Mouse (Mus musculus) embryonic facial prominence, embryonic 13.5 days (tissue): ENCODE data around the gene Fignl2. TPM values are rescaled to one million over a fixed set of nuclear protein-coding genes. Genes with fewer than 3 reads are reported as not detected.

Source experiments
- ATAC-seq: fragments of 200-750 bp; cut with Nextera tagmentation; 2 replicates; pipeline ENCODE4 v1.8.0; 2017; ENCODE audit warnings: low read depth; ENCODE audit not compliant: insufficient number of reproducible peaks, insufficient read depth, low FRiP score, low TSS enrichment
- H3K27ac ChIP-seq: fragments of 300-500 bp; sonication (generic); 2 replicates; pipeline ENCODE4 v1.5.1; 2015; ENCODE audit warnings: moderate library complexity, mild to moderate bottlenecking, inconsistent platforms
- H3K27me3 ChIP-seq: fragments of 300-500 bp; sonication (generic); 2 replicates; pipeline ENCODE4 v1.6.1; 2015; ENCODE audit warnings: mild to moderate bottlenecking, inconsistent platforms
- H3K36me3 ChIP-seq: fragments of 300-500 bp; sonication (generic); 2 replicates; pipeline ENCODE4 v1.6.1; 2015; ENCODE audit warnings: mild to moderate bottlenecking, inconsistent platforms
- H3K4me1 ChIP-seq: fragments of 300-500 bp; sonication (generic); 2 replicates; pipeline ENCODE4 v1.6.1; 2015; ENCODE audit warnings: inconsistent platforms
- H3K4me2 ChIP-seq: fragments of 300-500 bp; sonication (generic); 2 replicates; pipeline ENCODE4 v1.6.1; 2015; ENCODE audit warnings: moderate library complexity, mild to moderate bottlenecking, inconsistent platforms
- H3K4me3 ChIP-seq: fragments of 300-500 bp; sonication (generic); 2 replicates; pipeline ENCODE4 v1.5.1; 2015; ENCODE audit warnings: mild to moderate bottlenecking, inconsistent platforms
- H3K9ac ChIP-seq: fragments of 300-500 bp; sonication (generic); 2 replicates; pipeline ENCODE4 v1.6.1; 2015; ENCODE audit warnings: mild to moderate bottlenecking, inconsistent platforms
- H3K9me3 ChIP-seq: fragments of 300-500 bp; sonication (generic); 2 replicates; pipeline ENCODE4 v1.6.1; 2016; ENCODE audit warnings: inconsistent platforms
- WGBS: fragments of 180-500 bp; shearing (Covaris S2); methylation state at CpG from one replicate; pipeline ENCODE4 v1.1.7; 2015; ENCODE audit warnings: mixed read lengths; 5-methylcytosine and 5-hydroxymethylcytosine counted together
- polyA plus RNA-seq: library from polyadenylated mRNA; unstranded; fragments of >200 nt; fragmentation: Nextera tagmentation; extraction: Ambion mirVana; gene quantifications from 2 replicates; pipeline ENCODE4 v1.2.1, GENCODE M21; 2015

Fignl2 gene
- polyA plus RNA-seq, 1 experiment from 2014 or later: 0.21 TPM

DNA sequence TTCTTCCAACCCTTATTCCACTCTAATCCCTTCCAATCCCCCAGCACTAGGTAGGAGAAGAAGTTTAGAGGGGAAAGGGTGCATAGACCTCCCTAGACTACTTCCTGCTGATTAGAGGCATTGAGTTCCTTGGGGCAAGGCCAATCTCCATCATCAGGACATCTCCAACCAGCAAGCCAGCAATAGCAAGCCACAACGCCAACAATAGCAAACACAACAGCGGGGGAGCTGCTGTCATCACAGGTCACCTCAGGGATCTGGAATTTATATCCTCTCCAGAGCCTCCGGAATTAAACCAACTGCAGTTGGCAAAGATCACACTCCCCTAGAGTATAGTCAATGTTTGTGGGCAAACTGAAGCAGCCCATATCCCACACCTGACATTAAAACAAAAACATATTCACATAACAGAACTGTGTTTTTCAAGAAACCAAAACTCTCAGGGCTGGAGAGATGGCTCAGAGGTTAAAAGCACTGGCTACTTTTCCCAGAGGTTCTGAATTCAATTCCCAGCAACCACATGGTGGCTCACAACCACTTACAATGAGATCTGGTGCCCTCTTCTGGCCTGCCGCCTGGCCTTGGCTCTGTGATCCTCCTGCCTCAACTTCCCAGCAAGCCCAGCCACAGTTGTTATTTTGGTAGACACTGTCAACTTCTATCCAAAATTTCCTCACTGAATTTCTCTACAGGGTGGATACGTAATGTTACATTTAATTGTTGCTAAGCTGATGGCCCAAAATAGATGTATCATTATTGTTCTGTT, 29.7 kb upstream of the Fignl2 start:
- no peak overlapping the region for H3K4me3 ChIP-seq
- no peaks in the 10 kb centered on the region for H3K27me3 ChIP-seq
- 89% methylated on average over 5 of the region's 5 CpGs for WGBS
- no peak overlapping the region for H3K9ac ChIP-seq
- H3K9me3 ChIP-seq: no peaks in the 10 kb centered on the region
- no peak overlapping the region for H3K27ac ChIP-seq
- no peaks in the 10 kb centered on the region for H3K36me3 ChIP-seq
- H3K4me1 ChIP-seq: peaks cover 7% of the 10 kb centered on the region; the same call in 1 of the 2 replicates
- no peak overlapping the region for H3K4me2 ChIP-seq
- no peak for ATAC-seq

DNA sequence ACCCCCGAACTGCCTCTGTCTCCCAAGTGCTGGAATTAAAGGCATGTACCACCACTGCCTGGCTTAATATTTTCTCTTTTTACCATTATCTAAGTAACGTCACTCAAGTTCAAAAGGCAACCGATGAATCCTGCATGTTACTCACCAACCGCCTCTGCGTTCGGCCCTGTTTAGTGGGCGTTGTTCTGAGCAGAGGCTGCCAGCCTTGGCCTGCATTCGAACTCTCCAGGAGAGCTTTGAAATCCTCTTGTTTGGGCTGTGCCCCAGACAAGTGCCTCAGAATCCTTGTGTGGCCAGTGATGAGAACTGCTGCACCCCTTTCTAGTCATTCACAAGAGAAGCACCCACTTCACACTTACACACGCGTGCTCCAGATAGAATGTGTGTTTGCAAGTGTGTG, 27.6 kb upstream of the Fignl2 start:
- WGBS: 85% methylated on average over 10 of the region's 10 CpGs
- no peak overlapping the region for H3K27ac ChIP-seq
- H3K4me3 ChIP-seq: no peak overlapping the region
- H3K27me3 ChIP-seq: no peaks in the 10 kb centered on the region
- no peaks in the 10 kb centered on the region for H3K9me3 ChIP-seq
- no peak for ATAC-seq
- H3K4me1 ChIP-seq: 0 out of 2 replicates have a peak, but pooled peaks cover 3% of the 10 kb centered on the region
- H3K36me3 ChIP-seq: no peaks in the 10 kb centered on the region
- no peak overlapping the region for H3K9ac ChIP-seq
- no peak overlapping the region for H3K4me2 ChIP-seq

DNA sequence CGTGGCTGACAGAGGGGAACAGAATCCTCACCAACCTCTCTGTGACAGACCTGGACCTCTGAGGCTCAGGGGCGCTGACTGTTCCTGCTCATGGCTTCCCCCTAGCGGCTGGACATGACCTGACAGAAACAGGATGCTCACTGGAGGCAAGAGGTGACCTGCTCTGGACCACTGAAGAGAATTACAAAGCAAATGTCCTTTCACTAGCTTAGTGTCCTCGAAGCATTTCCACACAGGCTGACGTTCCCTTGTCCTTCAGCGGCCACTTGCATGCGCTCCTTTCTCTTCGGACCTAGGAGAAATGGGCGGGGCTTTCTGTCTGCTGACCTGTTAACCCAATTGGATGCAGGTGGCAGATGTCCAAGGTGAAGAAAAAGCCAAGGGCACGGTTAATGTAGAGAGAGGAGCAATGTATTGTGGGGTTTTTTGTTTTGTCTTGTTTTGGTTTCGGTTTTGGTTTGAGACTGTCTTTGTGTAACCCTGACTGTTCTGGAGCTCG, 27.2 kb upstream of the Fignl2 start:
- WGBS: 18% methylated on average over 12 of the region's 12 CpGs
- no peak for ATAC-seq
- Histone ChIP-seq H3K4me3 (no peak overlapping the region), H3K9ac (no peak overlapping the region), H3K36me3 (no peaks in the 10 kb centered on the region), H3K27ac (no peak overlapping the region), H3K4me2 (peak overlapping the region; percentile 46), H3K27me3 (no peaks in the 10 kb centered on the region), H3K9me3 (no peaks in the 10 kb centered on the region), H3K4me1 (0 out of 2 replicates have a peak, but pooled peaks cover 3% of the 10 kb centered on the region)

DNA sequence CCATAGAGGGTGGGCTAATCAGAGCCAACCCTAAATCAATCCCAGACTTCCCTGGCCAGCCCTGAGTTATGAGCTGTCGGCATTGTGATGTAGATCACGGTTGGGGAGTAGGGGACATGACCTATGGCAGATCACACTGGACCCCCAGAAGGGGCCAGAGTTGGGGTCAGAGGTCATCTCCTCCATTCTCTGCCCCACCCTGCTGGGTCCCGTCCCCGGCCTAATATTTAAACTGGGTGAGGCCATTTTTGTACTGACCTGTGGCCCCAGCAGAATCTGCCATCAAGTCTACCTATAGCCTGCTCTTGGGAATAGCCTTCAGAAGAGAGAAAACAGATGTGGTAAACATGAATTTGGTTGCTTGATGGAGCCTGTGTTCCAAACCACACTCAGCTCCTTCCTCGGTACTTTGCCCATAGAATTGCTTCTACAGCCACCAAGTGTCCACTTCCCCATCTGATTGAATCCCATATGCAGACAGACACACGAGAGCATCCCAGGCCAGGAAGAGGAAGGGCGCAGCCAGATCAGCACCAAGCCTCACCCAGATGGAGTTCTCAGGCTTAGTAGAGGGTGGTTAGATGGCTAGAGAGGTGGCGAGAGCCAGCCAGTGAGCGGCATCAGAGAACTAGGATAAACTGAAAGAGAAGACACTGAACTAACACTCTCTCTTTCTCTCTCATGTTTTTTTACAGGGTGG, 25.4 kb upstream of the Fignl2 start:
- Histone ChIP-seq H3K27ac (no peak overlapping the region), H3K4me2 (no peak overlapping the region), H3K9ac (no peak overlapping the region), H3K4me3 (no peak overlapping the region), H3K9me3 (no peaks in the 10 kb centered on the region), H3K4me1 (peaks cover 6% of the 10 kb centered on the region), H3K27me3 (no peaks in the 10 kb centered on the region), H3K36me3 (no peaks in the 10 kb centered on the region)
- ATAC-seq: no peak
- WGBS: 55% methylated on average over 9 of the region's 9 CpGs

DNA sequence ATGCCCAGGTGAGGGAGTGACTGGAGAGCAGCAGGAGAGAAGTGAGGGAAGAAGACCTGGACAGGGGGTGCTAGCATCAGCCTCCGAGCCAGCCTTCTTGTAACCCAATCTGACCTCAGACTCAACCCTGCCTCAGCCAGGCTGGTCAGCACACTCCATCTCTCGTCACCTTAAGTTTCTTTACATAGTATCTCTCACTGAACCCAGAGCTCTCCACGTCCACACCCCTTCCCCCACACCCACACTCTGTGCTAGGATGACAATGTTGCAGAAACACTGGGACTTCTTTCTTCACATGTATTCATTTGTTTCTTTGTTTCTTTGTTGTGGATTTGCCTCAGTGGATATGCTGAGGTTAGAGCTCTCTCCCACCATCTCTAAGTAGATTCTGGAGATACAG, 22.6 kb upstream of the Fignl2 start:
- H3K4me3 ChIP-seq: no peak overlapping the region
- H3K9me3 ChIP-seq: no peaks in the 10 kb centered on the region
- no peak overlapping the region for H3K27ac ChIP-seq
- H3K4me1 ChIP-seq: peaks cover 18% of the 10 kb centered on the region
- no peak overlapping the region for H3K9ac ChIP-seq
- H3K4me2 ChIP-seq: no peak overlapping the region
- ATAC-seq: no peak
- H3K36me3 ChIP-seq: no peaks in the 10 kb centered on the region
- H3K27me3 ChIP-seq: no peaks in the 10 kb centered on the region
- 84% methylated on average over 3 of the region's 3 CpGs for WGBS

DNA sequence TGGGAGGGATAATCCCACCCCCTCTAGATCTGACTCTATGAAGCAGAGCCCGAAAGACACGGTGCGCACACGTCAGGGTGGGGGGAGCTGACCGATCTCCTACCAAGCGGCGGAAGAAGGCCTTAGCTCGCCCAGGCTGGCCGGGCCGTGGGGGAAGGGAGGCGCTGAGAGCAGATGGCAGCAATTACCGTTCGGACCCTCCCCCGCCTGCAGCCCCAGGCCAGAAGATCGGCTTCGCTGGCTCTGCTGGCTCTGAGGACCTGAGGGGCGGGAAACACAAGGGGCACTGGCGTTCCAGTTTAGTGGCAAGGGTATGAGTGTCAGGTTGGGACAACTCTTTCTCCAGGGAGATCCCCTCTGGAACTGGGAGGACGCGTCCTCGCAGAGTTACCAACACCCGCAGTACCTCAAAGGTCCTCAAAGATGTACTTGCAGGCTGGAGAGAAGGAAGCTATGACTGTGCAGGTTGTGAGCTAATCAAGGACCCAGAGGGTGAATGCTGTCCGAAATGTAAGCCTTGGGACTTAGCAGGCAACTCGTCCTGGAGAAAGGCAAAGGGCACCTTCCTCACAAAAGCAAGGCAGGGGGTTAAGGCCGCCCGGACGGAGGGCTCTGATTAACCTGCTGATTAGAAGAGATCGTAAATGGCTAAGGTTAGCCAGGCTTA, 19.8 kb upstream of the Fignl2 start:
- no peaks in the 10 kb centered on the region for H3K27me3 ChIP-seq
- ATAC-seq: no peak
- 3% methylated on average over 28 of the region's 28 CpGs for WGBS
- H3K4me2 ChIP-seq: peak overlapping the region; percentile 59
- H3K9ac ChIP-seq: peak overlapping the region; percentile 60
- H3K4me1 ChIP-seq: peaks cover 36% of the 10 kb centered on the region
- no peaks in the 10 kb centered on the region for H3K36me3 ChIP-seq
- H3K9me3 ChIP-seq: no peaks in the 10 kb centered on the region
- peak overlapping the region; percentile 25 for H3K4me3 ChIP-seq
- peak overlapping the region; percentile 22; the same call in 1 of the 2 replicates for H3K27ac ChIP-seq

DNA sequence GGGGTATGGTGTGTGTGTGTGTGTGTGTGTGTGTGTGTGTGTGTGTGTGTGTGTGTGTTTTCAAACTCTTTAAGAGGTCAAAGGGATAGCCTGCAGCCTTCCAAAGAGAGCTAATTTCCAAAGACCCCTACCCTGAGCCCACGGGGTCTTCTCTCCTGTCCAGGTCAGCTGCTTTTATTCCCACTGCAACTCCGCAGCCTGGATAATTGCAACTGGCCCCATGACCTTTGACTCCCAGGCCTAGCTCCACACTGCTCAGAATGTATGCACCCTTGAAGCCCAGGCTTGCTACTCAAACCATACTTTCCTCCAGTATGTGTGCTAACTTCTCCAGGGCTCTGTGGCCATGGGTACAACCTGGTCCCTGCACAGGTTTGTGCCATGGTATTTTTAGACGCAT, 17.0 kb upstream of the Fignl2 start:
- no peak overlapping the region for H3K4me3 ChIP-seq
- 35% methylated on average over 3 of the region's 3 CpGs for WGBS
- H3K9me3 ChIP-seq: no peaks in the 10 kb centered on the region
- peaks cover 45% of the 10 kb centered on the region for H3K4me1 ChIP-seq
- ATAC-seq: no peak
- H3K27ac ChIP-seq: no peak overlapping the region
- H3K36me3 ChIP-seq: no peaks in the 10 kb centered on the region
- no peak overlapping the region for H3K4me2 ChIP-seq
- H3K27me3 ChIP-seq: no peaks in the 10 kb centered on the region
- H3K9ac ChIP-seq: no peak overlapping the region

DNA sequence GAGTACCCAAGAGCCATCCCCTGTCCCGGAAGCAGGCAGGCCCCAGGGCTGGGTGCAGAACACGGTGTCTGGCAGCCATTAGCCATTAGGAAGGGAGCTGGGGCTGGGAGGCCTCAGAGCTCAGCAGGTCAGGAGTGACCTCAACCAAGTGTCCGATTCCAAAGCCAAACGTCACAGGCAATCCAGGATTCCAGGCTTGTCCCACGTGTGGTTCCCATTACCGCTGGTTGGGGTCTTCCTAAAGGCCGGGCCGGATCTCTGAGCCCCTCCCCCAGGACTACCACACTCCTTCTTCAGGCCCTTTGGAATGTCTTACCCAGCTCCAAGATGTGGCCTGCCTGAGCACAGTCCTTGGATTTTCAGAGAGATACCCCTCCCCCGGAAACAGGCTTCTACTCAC, 16.6 kb upstream of the Fignl2 start:
- no peak overlapping the region for H3K4me2 ChIP-seq
- H3K36me3 ChIP-seq: no peaks in the 10 kb centered on the region
- H3K4me3 ChIP-seq: no peak overlapping the region
- H3K9ac ChIP-seq: no peak overlapping the region
- H3K4me1 ChIP-seq: peaks cover 45% of the 10 kb centered on the region
- no peaks in the 10 kb centered on the region for H3K9me3 ChIP-seq
- ATAC-seq: no peak
- 0 out of 2 replicates have a peak overlapping the region, but pooled peaks have one; percentile 11 for H3K27ac ChIP-seq
- WGBS: 24% methylated on average over 9 of the region's 9 CpGs
- H3K27me3 ChIP-seq: no peaks in the 10 kb centered on the region

DNA sequence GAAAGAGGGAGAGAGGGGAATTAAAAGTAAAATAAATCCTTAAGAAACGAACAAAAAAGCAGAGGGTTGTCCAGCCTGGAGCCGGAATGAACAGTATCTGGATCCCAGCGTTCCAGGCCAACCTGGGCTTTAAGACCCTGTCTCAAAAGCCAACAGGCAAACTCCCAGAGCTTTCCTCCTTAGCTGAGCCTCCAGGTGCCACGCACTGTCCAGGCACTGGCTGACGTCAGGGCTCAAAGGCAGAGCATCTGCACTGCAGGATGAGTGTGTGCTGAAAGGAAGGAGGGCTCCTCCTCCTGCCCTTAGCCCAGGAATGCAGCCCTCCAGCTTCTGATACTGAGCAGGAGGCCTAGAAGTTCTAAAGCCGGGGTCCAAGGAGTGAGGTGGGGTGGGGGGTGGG, 15.6 kb upstream of the Fignl2 start:
- 36% methylated on average over 6 of the region's 6 CpGs for WGBS
- no peak overlapping the region for H3K4me2 ChIP-seq
- ATAC-seq: no peak

DNA sequence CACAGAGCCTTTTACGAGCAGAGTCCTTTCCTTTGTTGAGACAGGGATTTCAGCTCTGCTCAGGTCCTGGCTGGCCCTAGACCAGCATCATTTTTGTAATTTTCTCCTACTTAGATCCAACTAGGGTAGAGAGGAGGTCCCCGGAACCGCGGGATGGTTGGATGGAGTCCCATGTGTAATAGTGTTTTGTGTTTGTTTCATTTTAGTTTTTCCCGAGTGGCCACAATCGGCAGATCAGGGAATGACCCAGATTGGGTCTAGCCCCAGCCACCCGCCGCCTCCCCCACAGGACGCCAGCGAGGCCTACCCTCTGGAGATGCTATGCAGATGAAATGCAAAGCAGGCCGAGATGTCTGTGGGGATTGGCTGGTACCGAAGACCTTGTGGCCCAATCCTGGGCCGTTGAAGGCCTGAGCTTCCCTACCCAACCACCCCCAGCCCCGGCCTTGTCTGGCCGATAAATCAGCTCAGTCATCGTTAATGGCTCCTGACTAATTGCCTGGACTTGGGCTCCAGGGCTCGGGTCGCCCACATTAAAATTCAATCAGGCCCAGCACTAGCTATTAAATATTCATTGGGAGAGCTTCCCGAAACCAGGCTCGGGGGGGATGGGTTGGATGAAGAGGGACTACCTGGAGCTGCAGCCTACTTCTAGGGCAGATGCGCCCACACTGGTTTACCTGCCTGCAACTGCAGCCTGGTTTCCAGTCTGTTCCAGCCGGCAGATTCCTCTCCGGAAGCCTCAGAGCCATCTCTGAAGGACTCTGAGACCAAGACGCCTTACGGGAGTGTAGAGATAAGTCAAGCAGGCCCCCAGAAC, 14.7 kb upstream of the Fignl2 start:
- Histone ChIP-seq H3K36me3 (no peaks in the 10 kb centered on the region), H3K27me3 (no peaks in the 10 kb centered on the region), H3K4me2 (peak overlapping the region; percentile 30), H3K4me1 (peaks cover 35% of the 10 kb centered on the region), H3K27ac (peak overlapping the region; percentile 64), H3K4me3 (no peak overlapping the region), H3K9ac (0 out of 2 replicates have a peak overlapping the region, but pooled peaks have one; percentile 46), H3K9me3 (no peaks in the 10 kb centered on the region)
- WGBS: 16% methylated on average over 25 of the region's 25 CpGs
- ATAC-seq: peak; percentile 20; the same call in 1 of the 2 replicates

More for the DNA sequence above, 15.6 kb upstream of the Fignl2 start:
- Histone ChIP-seq H3K9me3 (no peaks in the 10 kb centered on the region), H3K36me3 (no peaks in the 10 kb centered on the region), H3K27ac (no peak overlapping the region), H3K4me3 (no peak overlapping the region), H3K27me3 (no peaks in the 10 kb centered on the region), H3K9ac (no peak overlapping the region), H3K4me1 (peaks cover 44% of the 10 kb centered on the region)
